Comparison of ENCODE assay signal across 9 mouse cellular contexts in genomic region chr2:167860457-167861177, GRCm38 (mm10).
DNase-seq lines count a peak whose midpoint lies in the region; ATAC-seq and TF ChIP-seq lines count a peak whose summit lies in the region.
"Had no signal": no experiment of that assay in that cellular context is flagged by ENCODE, and none has a peak within 500 bp of the region (broad histone marks: within the 10 kb centered on the region; RNA-seq: fewer than 3 reads in every experiment).

No protein-coding gene starts in this region.

- peak; percentile 10 for TF ChIP-seq EP300 in stomach, postnatal 0 days (optimal IDR thresholded peaks at IDR 0.05)

- TF ChIP-seq CTCF in stomach, postnatal 0 days (IDR thresholded peaks at IDR 0.05; ENCODE audit: low read depth): peak; percentile 64

- no peaks in the 10 kb centered on the region for H3K9me3 ChIP-seq in intestine, embryonic 14.5 days (ENCODE audit: control insufficient read depth, low read length)
- no peaks in the 10 kb centered on the region for H3K9me3 ChIP-seq in stomach, postnatal 0 days (ENCODE audit: control insufficient read depth, low read length)
- H3K9me3 ChIP-seq: midbrain, embryonic 12.5 days had no signal

- H3K27me3 ChIP-seq in intestine, embryonic 14.5 days (replicated peaks; ENCODE audit: control insufficient read depth, insufficient read depth, low read length): no peaks in the 10 kb centered on the region
- H3K27me3 ChIP-seq in stomach, postnatal 0 days (ENCODE audit: control insufficient read depth, insufficient read depth, low read length): no peaks in the 10 kb centered on the region
- H3K27me3 ChIP-seq: midbrain, embryonic 12.5 days had no signal

- no peaks in the 10 kb centered on the region for H3K36me3 ChIP-seq in intestine, embryonic 14.5 days (ENCODE audit: control insufficient read depth, insufficient read depth, low read length)
- H3K36me3 ChIP-seq in stomach, postnatal 0 days (ENCODE audit: control insufficient read depth, insufficient read depth, low read length): no peaks in the 10 kb centered on the region
- H3K36me3 ChIP-seq: midbrain, embryonic 12.5 days had no signal

- H3K4me3 ChIP-seq in intestine, embryonic 14.5 days (ENCODE audit: low read depth, low read length): no peak overlapping the region
- no peak overlapping the region; the same call in 1 of the 2 replicates for H3K4me3 ChIP-seq in stomach, postnatal 0 days (ENCODE audit: low read depth, low read length)
- H3K4me3 ChIP-seq: midbrain, embryonic 12.5 days had no signal

- H3K27ac ChIP-seq in intestine, embryonic 14.5 days (ENCODE audit: low read depth): peak overlapping the region; percentile 69
- peak overlapping the region; percentile 86 for H3K27ac ChIP-seq in stomach, postnatal 0 days (replicated peaks)
- H3K27ac ChIP-seq: midbrain, embryonic 12.5 days had no signal

- H3K9ac ChIP-seq in intestine, embryonic 14.5 days (ENCODE audit: low read length): no peak overlapping the region
- peak overlapping the region; percentile 48; the same call in 1 of the 2 replicates for H3K9ac ChIP-seq in stomach, postnatal 0 days (ENCODE audit: low read length)
- H3K9ac ChIP-seq: midbrain, embryonic 12.5 days had no signal

- no peak overlapping the region for H3K4me2 ChIP-seq in intestine, embryonic 14.5 days (ENCODE audit: low read length)
- no peak overlapping the region for H3K4me2 ChIP-seq in stomach, postnatal 0 days (replicated peaks; ENCODE audit: low read depth)
- H3K4me2 ChIP-seq: midbrain, embryonic 12.5 days had no signal

- H3K4me1 ChIP-seq in intestine, embryonic 14.5 days (replicated peaks; ENCODE audit: control insufficient read depth, insufficient read depth, low read length): peaks cover 15% of the 10 kb centered on the region; the same call in 1 of the 2 replicates
- peaks cover 14% of the 10 kb centered on the region for H3K4me1 ChIP-seq in stomach, postnatal 0 days (replicated peaks; ENCODE audit: control insufficient read depth, insufficient read depth)

- WGBS in intestine, embryonic 14.5 days: 42% methylated on average over 10 of the region's 10 CpGs
- WGBS in stomach, postnatal 0 days: 32% methylated on average over 10 of the region's 10 CpGs

- peak; percentile 41; the same call in 1 of the 2 replicates for ATAC-seq in intestine, embryonic 14.5 days (replicated peaks; ENCODE audit: low FRiP score, low TSS enrichment, low read depth)
- ATAC-seq in stomach, postnatal 0 days (ENCODE audit: low FRiP score, low TSS enrichment): peak; percentile 79
- no peak for ATAC-seq in CD4-positive, CD25-positive, alpha-beta regulatory T cell, adult 4 months

- intact Hi-C loops in gastrocnemius, postnatal 36 days (cut with DNase I): no loop called here

- DNase-seq in NIH3T3 (ENCODE audit: low read depth): peak; percentile 95
- peak; percentile 34 to 45 for DNase-seq in cerebellum, adult 18-20 months
- DNase-seq in gastrocnemius, postnatal 36 days: peak; percentile 84 to 97
- peak; percentile 72 for DNase-seq in intestine, embryonic 14.5 days (ENCODE audit: low spot score)
- DNase-seq in left cerebral cortex, adult 11 months (ENCODE audit: low spot score): peak; percentile 65
- DNase-seq in lung, postnatal 25 days (ENCODE audit: low spot score): peak; percentile 94
- peak; percentile 76 for DNase-seq in stomach, postnatal 0 days (ENCODE audit: low spot score)

Comparison
In these comparisons a context has a peak if more than half of its experiments do, and no peak if none do; other contexts are left out.
1. DNase-seq: peak in every context shown above with its lines; median percentile 95 in NIH3T3; 94 in lung, postnatal 25 days; 90 in gastrocnemius, postnatal 36 days; 76 in stomach, postnatal 0 days; 72 in intestine, embryonic 14.5 days; 65 in left cerebral cortex, adult 11 months; 40 in cerebellum, adult 18-20 months.